In the genomic region with DNA sequence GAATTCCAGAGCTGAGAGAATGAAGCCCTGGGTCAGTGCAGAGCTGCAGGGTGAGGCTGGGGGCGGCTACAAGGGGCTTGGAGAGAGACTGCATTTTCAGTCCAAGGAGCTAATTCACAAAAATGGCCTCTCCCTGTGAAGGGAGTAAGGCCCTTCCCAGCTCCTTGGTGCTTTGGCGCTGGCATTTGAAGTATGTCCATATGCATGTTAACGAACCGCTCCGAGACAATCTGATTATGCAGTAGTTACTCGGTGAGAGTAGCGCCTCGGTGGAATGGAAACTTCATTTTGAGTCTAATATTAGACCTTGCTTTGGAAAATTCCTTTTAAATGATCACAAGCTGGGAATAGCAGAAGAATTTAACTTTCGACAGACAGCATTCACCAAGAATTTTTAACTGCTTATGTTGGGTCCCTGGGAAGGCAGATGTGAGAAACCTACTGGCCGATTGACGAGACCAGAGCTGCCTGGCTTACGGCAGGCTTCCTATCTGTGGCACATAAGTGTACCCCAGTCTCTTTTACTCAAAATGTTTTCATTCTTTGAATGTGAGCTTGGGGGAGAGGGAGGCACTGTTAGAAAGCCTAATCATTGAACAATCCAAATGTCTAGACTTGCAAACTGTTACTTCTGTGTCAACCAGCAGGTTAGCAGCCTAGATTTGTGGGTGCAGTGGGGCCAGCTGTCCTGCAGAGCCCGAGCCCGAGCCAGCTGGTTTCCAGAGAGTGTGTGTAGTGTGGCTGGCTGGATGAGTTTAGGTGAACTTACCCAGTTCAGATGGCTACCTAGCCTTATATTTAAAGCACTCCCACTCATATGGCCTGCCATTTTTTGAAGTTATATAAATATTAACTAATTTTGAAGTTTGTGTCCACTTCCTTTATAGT, we compare ENCODE assay signal across 8 mouse cellular contexts.
DNase-seq lines count a peak whose midpoint lies in the region; ATAC-seq lines count a peak whose summit lies in the region.
"Had no signal": no experiment of that assay in that cellular context is flagged by ENCODE, and none has a peak within 500 bp of the region (broad histone marks: within the 10 kb centered on the region; RNA-seq: fewer than 3 reads in every experiment).

No protein-coding gene starts in this region.

- ATAC-seq in limb, embryonic 12.5 days (ENCODE audit: insufficient number of reproducible peaks, insufficient read depth, low FRiP score, low TSS enrichment, low read depth) = no peak
- ATAC-seq in liver, embryonic 13.5 days (ENCODE audit: low read depth) = peak; percentile 60

- H3K9me3 ChIP-seq in limb, embryonic 12.5 days = no peaks in the 10 kb centered on the region
- H3K9me3 ChIP-seq in limb, embryonic 10.5 days (replicated peaks) = no peaks in the 10 kb centered on the region
- no peaks in the 10 kb centered on the region for H3K9me3 ChIP-seq in embryonic facial prominence, embryonic 10.5 days
- no peaks in the 10 kb centered on the region for H3K9me3 ChIP-seq in liver, embryonic 13.5 days (replicated peaks)
- H3K9me3 ChIP-seq: forebrain, embryonic 12.5 days had no signal

- H3K4me1 ChIP-seq in limb, embryonic 12.5 days (replicated peaks) = peaks cover 7% of the 10 kb centered on the region; the same call in 1 of the 2 replicates
- H3K4me1 ChIP-seq in limb, embryonic 10.5 days = 0 out of 2 replicates have a peak, but pooled peaks cover 2% of the 10 kb centered on the region
- H3K4me1 ChIP-seq in embryonic facial prominence, embryonic 10.5 days = no peaks in the 10 kb centered on the region
- H3K4me1 ChIP-seq in liver, embryonic 13.5 days (replicated peaks) = peaks cover 71% of the 10 kb centered on the region

- no peak for DNase-seq in limb, embryonic 10.5 days (ENCODE audit: low spot score)
- no peak for DNase-seq in embryonic facial prominence, embryonic 10.5 days (ENCODE audit: low spot score)
- DNase-seq in kidney, adult 18-20 months = peak; percentile 43
- DNase-seq in liver, embryonic 13.5 days = peak; percentile 43
- no peak for DNase-seq in right cerebral cortex, postnatal 25 days
- DNase-seq in right cerebral cortex, postnatal 4 days = no peak

- no peak overlapping the region for H3K4me2 ChIP-seq in limb, embryonic 12.5 days
- peak overlapping the region; percentile 54 for H3K4me2 ChIP-seq in liver, embryonic 13.5 days
- H3K4me2 ChIP-seq: forebrain, embryonic 12.5 days had no signal

- no peaks in the 10 kb centered on the region for H3K27me3 ChIP-seq in limb, embryonic 12.5 days
- H3K27me3 ChIP-seq in limb, embryonic 10.5 days (ENCODE audit: low read depth, poor library complexity, severe bottlenecking) = no peaks in the 10 kb centered on the region
- no peaks in the 10 kb centered on the region for H3K27me3 ChIP-seq in embryonic facial prominence, embryonic 10.5 days (replicated peaks; ENCODE audit: low read depth, poor library complexity, severe bottlenecking)
- no peaks in the 10 kb centered on the region for H3K27me3 ChIP-seq in liver, embryonic 13.5 days
- H3K27me3 ChIP-seq: forebrain, embryonic 12.5 days had no signal

- WGBS in limb, embryonic 12.5 days = 68% methylated on average over 14 of the region's 14 CpGs
- 82% methylated on average over 14 of the region's 14 CpGs for WGBS in limb, embryonic 10.5 days
- 83% methylated on average over 14 of the region's 14 CpGs for WGBS in embryonic facial prominence, embryonic 10.5 days
- 62% methylated on average over 14 of the region's 14 CpGs for WGBS in liver, embryonic 13.5 days (ENCODE audit: insufficient replicate concordance)

- H3K27ac ChIP-seq in limb, embryonic 12.5 days = peak overlapping the region; percentile 29; the same call in 1 of the 2 replicates
- no peak overlapping the region for H3K27ac ChIP-seq in limb, embryonic 10.5 days
- 0 out of 2 replicates have a peak overlapping the region, but pooled peaks have one; percentile 21 for H3K27ac ChIP-seq in embryonic facial prominence, embryonic 10.5 days (replicated peaks)
- H3K27ac ChIP-seq in liver, embryonic 13.5 days = peak overlapping the region; percentile 94
- H3K27ac ChIP-seq: forebrain, embryonic 12.5 days had no signal

- no peak overlapping the region for H3K9ac ChIP-seq in limb, embryonic 12.5 days (replicated peaks)
- H3K9ac ChIP-seq in liver, embryonic 13.5 days = peak overlapping the region; percentile 59
- H3K9ac ChIP-seq: forebrain, embryonic 12.5 days had no signal

- H3K4me3 ChIP-seq in limb, embryonic 12.5 days (replicated peaks) = no peak overlapping the region
- H3K4me3 ChIP-seq in limb, embryonic 10.5 days = no peak overlapping the region
- H3K4me3 ChIP-seq in embryonic facial prominence, embryonic 10.5 days = no peak overlapping the region
- no peak overlapping the region for H3K4me3 ChIP-seq in liver, embryonic 13.5 days (replicated peaks)
- H3K4me3 ChIP-seq: forebrain, embryonic 12.5 days had no signal

- no peaks in the 10 kb centered on the region for H3K36me3 ChIP-seq in limb, embryonic 12.5 days
- no peaks in the 10 kb centered on the region for H3K36me3 ChIP-seq in limb, embryonic 10.5 days
- H3K36me3 ChIP-seq in embryonic facial prominence, embryonic 10.5 days (replicated peaks) = no peaks in the 10 kb centered on the region
- H3K36me3 ChIP-seq in liver, embryonic 13.5 days = no peaks in the 10 kb centered on the region
- H3K36me3 ChIP-seq: forebrain, embryonic 12.5 days had no signal

Comparison
In these comparisons a context has a peak if more than half of its experiments do, and no peak if none do; other contexts are left out.
1. DNase-seq: peak in kidney, adult 18-20 months (single experiment) and liver, embryonic 13.5 days (single experiment); none in limb, embryonic 10.5 days (single experiment), embryonic facial prominence, embryonic 10.5 days (single experiment), right cerebral cortex, postnatal 25 days (single experiment) and right cerebral cortex, postnatal 4 days (single experiment).